Mouse (Mus musculus): ENCODE measurements around the gene Bag1. TPM values are rescaled to one million over a fixed set of nuclear protein-coding genes. Genes with fewer than 3 reads are reported as not detected.

Gene Bag1
- polyA plus RNA-seq, 1 experiment, result 200 TPM

- WGBS, result 78% methylated on average over 4 of the region's 4 CpGs
- no peaks in the 10 kb centered on the region for H3K27me3 ChIP-seq (ENCODE audit: control insufficient read depth, insufficient read depth, low read length)
- H3K4me1 ChIP-seq (ENCODE audit: control insufficient read depth, insufficient read depth, insufficient read length, low read length), result peaks cover 14% of the 10 kb centered on the region
- no peak overlapping the region for H3K27ac ChIP-seq (ENCODE audit: insufficient read depth, low read depth, low read length)
- no peak overlapping the region for H3K4me3 ChIP-seq (ENCODE audit: low read depth, low read length)
- TF ChIP-seq CTCF (IDR thresholded peaks at IDR 0.05; ENCODE audit: extremely low read depth, insufficient read length, insufficient replicate concordance, low read depth, low read length) (no peak), POLR2A (IDR thresholded peaks at IDR 0.05; ENCODE audit: low read depth, low read length) (no peak)
- H3K36me3 ChIP-seq (ENCODE audit: control insufficient read depth, insufficient read depth, low read length), result no peaks in the 10 kb centered on the region
Observed at GRCm38 (mm10) chr4:40889983-40890382, 58.1 kb downstream of the Bag1 start.

GRCm38 (mm10) chr4:40889252-40889651 lies 58.8 kb downstream of the Bag1 start:
- TF ChIP-seq POLR2A (IDR thresholded peaks at IDR 0.05; ENCODE audit: low read depth, low read length) (no peak), CTCF (IDR thresholded peaks at IDR 0.05; ENCODE audit: extremely low read depth, insufficient read length, insufficient replicate concordance, low read depth, low read length) (no peak)
- Histone ChIP-seq H3K27ac (ENCODE audit: insufficient read depth, low read depth, low read length) (peak overlapping the region; percentile 32; the same call in 1 of the 2 replicates), H3K4me1 (ENCODE audit: control insufficient read depth, insufficient read depth, insufficient read length, low read length) (peaks cover 14% of the 10 kb centered on the region), H3K36me3 (ENCODE audit: control insufficient read depth, insufficient read depth, low read length) (no peaks in the 10 kb centered on the region), H3K4me3 (ENCODE audit: low read depth, low read length) (no peak overlapping the region), H3K27me3 (ENCODE audit: control insufficient read depth, insufficient read depth, low read length) (no peaks in the 10 kb centered on the region)
- 22% methylated on average over 3 of the region's 3 CpGs for WGBS

DNA sequence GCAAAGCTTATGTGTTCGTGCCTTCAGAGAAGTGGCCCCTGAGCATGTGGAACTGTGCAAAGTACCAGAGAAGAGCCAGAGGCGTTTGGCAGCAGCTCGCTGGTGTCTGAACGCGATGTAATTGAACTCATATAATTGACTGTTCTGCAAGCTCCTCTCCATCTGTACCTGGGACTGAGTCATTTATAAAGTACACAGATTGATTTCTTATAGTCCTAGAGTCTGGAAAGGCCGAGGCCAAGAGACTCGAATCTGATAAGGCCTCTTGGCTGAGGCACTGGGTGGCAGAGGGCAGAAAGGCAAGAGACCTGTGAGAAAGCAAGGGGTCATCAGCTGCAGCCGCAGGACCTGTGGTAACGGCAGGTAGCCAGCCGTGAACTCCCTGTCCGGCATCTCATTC lies 59.3 kb downstream of the Bag1 start:
- 34% methylated on average over 11 of the region's 11 CpGs for WGBS
- Histone ChIP-seq H3K27me3 (ENCODE audit: control insufficient read depth, insufficient read depth, low read length) (no peaks in the 10 kb centered on the region), H3K4me1 (ENCODE audit: control insufficient read depth, insufficient read depth, insufficient read length, low read length) (peaks cover 17% of the 10 kb centered on the region), H3K27ac (ENCODE audit: insufficient read depth, low read depth, low read length) (peak overlapping the region; percentile 32; the same call in 1 of the 2 replicates), H3K4me3 (ENCODE audit: low read depth, low read length) (no peak overlapping the region), H3K36me3 (ENCODE audit: control insufficient read depth, insufficient read depth, low read length) (no peaks in the 10 kb centered on the region)
- no peak for TF ChIP-seq CTCF (IDR thresholded peaks at IDR 0.05; ENCODE audit: extremely low read depth, insufficient read length, insufficient replicate concordance, low read depth, low read length)
- TF ChIP-seq POLR2A (IDR thresholded peaks at IDR 0.05; ENCODE audit: low read depth, low read length), result no peak

Other genes with a start within 250 kb of the Bag1 start
- 1.4 and 2.9 TPM in 2 replicates for gene Aptx, start 245.1 kb downstream of the Bag1 start, polyA plus RNA-seq (2012; rRNA removed)
- 0.66 and 1.6 TPM in 2 replicates for gene Dnaja1, start 226.1 kb downstream of the Bag1 start, polyA plus RNA-seq (2012; rRNA removed)
- gene Smu1, start 190.4 kb downstream of the Bag1 start, polyA plus RNA-seq (2012; rRNA removed), result 5.6 and 9.6 TPM in 2 replicates
- 71.3 and 79.4 TPM in 2 replicates for gene B4galt1, start 94.3 kb downstream of the Bag1 start, polyA plus RNA-seq (2012; rRNA removed)
- 3,894 and 7,223 TPM in 2 replicates for gene Spink4, start 28.2 kb downstream of the Bag1 start, polyA plus RNA-seq (2012; rRNA removed)
- 2.4 and 5.5 TPM in 2 replicates for gene Chmp5, start 113 bp upstream of the Bag1 start, polyA plus RNA-seq (2012; rRNA removed)
- 6.1 and 11.1 TPM in 2 replicates for gene Nfx1, start 22.6 kb upstream of the Bag1 start, polyA plus RNA-seq (2012; rRNA removed)
- 7.3 and 21.5 TPM in 2 replicates for gene Aqp7, start 99.8 kb upstream of the Bag1 start, polyA plus RNA-seq (2012; rRNA removed)
- 100 and 126 TPM in 2 replicates for gene Aqp3, start 149.9 kb upstream of the Bag1 start, polyA plus RNA-seq (2012; rRNA removed)
- gene Nol6, start 176.2 kb upstream of the Bag1 start, polyA plus RNA-seq (2012; rRNA removed), result 10.4 and 16.6 TPM in 2 replicates
- gene Ube2r2, start 187.4 kb upstream of the Bag1 start, polyA plus RNA-seq (2012; rRNA removed), result 9.2 and 25.3 TPM in 2 replicates